Mouse (Mus musculus) liver, embryonic 14.5 days (tissue): Measurements from ENCODE around the gene Msl1. TPM values are rescaled to one million over a fixed set of nuclear protein-coding genes. Genes with fewer than 3 reads are reported as not detected.

Experiments
- ATAC-seq: fragments of 200-750 bp; cut with Nextera tagmentation; 2 replicates; pipeline ENCODE4 v1.8.0; 2017; ENCODE audit warnings: moderate number of reproducible peaks, mild to moderate bottlenecking, moderate library complexity; ENCODE audit not compliant: insufficient read depth
- DNase-seq, 3 experiments: peaks; one replicate each; pipeline ENCODE4 v3.0.0-alpha.2; 2012 to 2013; ENCODE audit warnings: low read depth in 3 of 3, low spot score in 3 of 3
- H3K27ac ChIP-seq: fragments of 300-500 bp; sonication (generic); 2 replicates; pipeline ENCODE4 v1.5.1; 2014; ENCODE audit warnings: moderate library complexity, mild to moderate bottlenecking, control low read depth, inconsistent platforms
- H3K27me3 ChIP-seq: fragments of 300-500 bp; sonication (generic); 2 replicates; pipeline ENCODE4 v1.6.1; 2014; ENCODE audit warnings: mild to moderate bottlenecking, low read length, moderate library complexity; ENCODE audit not compliant: control insufficient read depth, insufficient read depth
- H3K36me3 ChIP-seq: fragments of 300-500 bp; sonication (generic); replicated peaks from 2 replicates; pipeline ENCODE4 v1.6.1; 2014; ENCODE audit warnings: low read depth; ENCODE audit not compliant: control insufficient read depth, insufficient read depth
- H3K4me1 ChIP-seq, 2 experiments: fragments of 200-500 bp in 1 of 2; fragments of 300-500 bp in 1 of 2; sonication (generic) in 1 of 2; replicated peaks; 2 replicates each; pipeline ENCODE4 v1.6.1; 2012 to 2014; ENCODE audit warnings: antibody characterized with exemption in 1 of 2, inconsistent platforms in 1 of 2, low read length in 1 of 2; ENCODE audit not compliant: control insufficient read depth in 2 of 2, insufficient read depth in 2 of 2
- H3K4me2 ChIP-seq: fragments of 300-500 bp; sonication (generic); 2 replicates; pipeline ENCODE4 v1.6.1; 2014; ENCODE audit warnings: low read depth, mild to moderate bottlenecking, control low read depth, moderate library complexity
- H3K4me3 ChIP-seq, 2 experiments: fragments of 200-500 bp in 1 of 2; fragments of 300-500 bp in 1 of 2; sonication (generic) in 1 of 2; 2 replicates each; pipeline ENCODE4 v1.5.1; 2012 to 2014; ENCODE audit warnings: low read depth in 2 of 2, low read length in 2 of 2, mild to moderate bottlenecking in 2 of 2, control low read depth in 1 of 2, inconsistent platforms in 1 of 2, moderate library complexity in 1 of 2; ENCODE audit not compliant: insufficient read depth in 1 of 2
- H3K9ac ChIP-seq: fragments of 300-500 bp; sonication (generic); replicated peaks from 2 replicates; pipeline ENCODE4 v1.6.1; 2014; ENCODE audit warnings: mild to moderate bottlenecking, control low read depth, moderate library complexity
- H3K9me3 ChIP-seq: fragments of 300-500 bp; sonication (generic); 2 replicates; pipeline ENCODE4 v1.6.1; 2016; ENCODE audit warnings: low read length, mixed read lengths; ENCODE audit not compliant: control insufficient read depth
- CTCF ChIP-seq: IDR thresholded peaks from 2 replicates; pipeline ENCODE4 v1.5.1; 2016; ENCODE audit warnings: antibody characterized with exemption, low read depth, control low read depth
- EP300 ChIP-seq: IDR thresholded peaks from 2 replicates; pipeline ENCODE4 v1.6.1; 2016; ENCODE audit warnings: antibody characterized with exemption, low read depth
- WGBS: fragments of 180-500 bp; shearing (Covaris S2); extraction: QIAGEN DNeasy Blood & Tissue Kit; methylation state at CpG from one replicate; pipeline ENCODE4 v1.1.7; 2014; ENCODE audit not compliant: insufficient replicate concordance; 5-methylcytosine and 5-hydroxymethylcytosine counted together
- polyA plus RNA-seq, 2 experiments: library from polyadenylated mRNA; depleted of rRNA in 1 of 2; stranded (reverse) in 1 of 2; unstranded in 1 of 2; fragments of >200 nt; fragmentation: Nextera tagmentation in 1 of 2; extraction: Ambion mirVana in 1 of 2; gene quantifications; 2 replicates each; pipeline versions ENCODE4 v1.2.1 to v1.2.3; 2012 to 2014

Msl1 gene
- polyA plus RNA-seq, 2 experiments, result 4.5 to 15.8 TPM

DNA sequence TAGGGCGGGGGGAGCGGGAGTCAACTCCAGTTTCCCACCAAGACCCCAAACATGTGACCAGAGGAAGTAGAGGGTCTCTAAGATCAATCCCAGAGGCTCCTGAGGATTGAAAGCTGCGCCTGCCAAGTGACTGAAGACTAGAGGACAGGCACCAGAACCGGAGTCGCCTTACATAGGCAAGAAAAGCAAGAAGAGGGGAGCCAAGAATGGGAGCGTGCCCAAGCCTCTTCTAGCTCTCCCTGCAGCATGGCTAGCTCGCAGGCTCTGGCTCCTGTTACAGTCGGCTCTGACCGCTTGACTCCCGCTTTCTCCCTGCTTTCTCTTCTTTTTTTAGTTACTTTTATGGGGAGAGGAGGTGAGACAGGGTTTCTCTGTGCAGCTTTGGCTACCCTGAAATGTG is 10.1 kb upstream of the Msl1 start:
- Histone ChIP-seq H3K27me3 (no peaks in the 10 kb centered on the region), H3K4me3 (no peak overlapping the region), H3K4me2 (no peak overlapping the region), H3K9ac (no peak overlapping the region), H3K36me3 (no peaks in the 10 kb centered on the region), H3K4me1 (peaks cover 27 to 53% of the 10 kb centered on the region in 2 experiments), H3K9me3 (no peaks in the 10 kb centered on the region), H3K27ac (no peak overlapping the region)
- no peak for DNase-seq
- ATAC-seq, result no peak
- TF ChIP-seq EP300 (no peak), CTCF (no peak)
- 61% methylated on average over 10 of the region's 10 CpGs for WGBS

- Histone ChIP-seq H3K4me3 (no peak overlapping the region), H3K27ac (no peak overlapping the region), H3K36me3 (no peaks in the 10 kb centered on the region), H3K27me3 (no peaks in the 10 kb centered on the region), H3K4me1 (peaks cover 27 to 56% of the 10 kb centered on the region in 2 experiments), H3K9ac (no peak overlapping the region), H3K4me2 (peak overlapping the region; percentile 20), H3K9me3 (no peaks in the 10 kb centered on the region)
- peak; percentile 48 for TF ChIP-seq CTCF
- no peak for TF ChIP-seq EP300
- DNase-seq, result no peak
- no peak for ATAC-seq
- WGBS, result 7% methylated on average over 12 of the region's 12 CpGs
Measured at GRCm38 (mm10) chr11:98785772-98786281, 9.5 kb upstream of the Msl1 start.

DNA sequence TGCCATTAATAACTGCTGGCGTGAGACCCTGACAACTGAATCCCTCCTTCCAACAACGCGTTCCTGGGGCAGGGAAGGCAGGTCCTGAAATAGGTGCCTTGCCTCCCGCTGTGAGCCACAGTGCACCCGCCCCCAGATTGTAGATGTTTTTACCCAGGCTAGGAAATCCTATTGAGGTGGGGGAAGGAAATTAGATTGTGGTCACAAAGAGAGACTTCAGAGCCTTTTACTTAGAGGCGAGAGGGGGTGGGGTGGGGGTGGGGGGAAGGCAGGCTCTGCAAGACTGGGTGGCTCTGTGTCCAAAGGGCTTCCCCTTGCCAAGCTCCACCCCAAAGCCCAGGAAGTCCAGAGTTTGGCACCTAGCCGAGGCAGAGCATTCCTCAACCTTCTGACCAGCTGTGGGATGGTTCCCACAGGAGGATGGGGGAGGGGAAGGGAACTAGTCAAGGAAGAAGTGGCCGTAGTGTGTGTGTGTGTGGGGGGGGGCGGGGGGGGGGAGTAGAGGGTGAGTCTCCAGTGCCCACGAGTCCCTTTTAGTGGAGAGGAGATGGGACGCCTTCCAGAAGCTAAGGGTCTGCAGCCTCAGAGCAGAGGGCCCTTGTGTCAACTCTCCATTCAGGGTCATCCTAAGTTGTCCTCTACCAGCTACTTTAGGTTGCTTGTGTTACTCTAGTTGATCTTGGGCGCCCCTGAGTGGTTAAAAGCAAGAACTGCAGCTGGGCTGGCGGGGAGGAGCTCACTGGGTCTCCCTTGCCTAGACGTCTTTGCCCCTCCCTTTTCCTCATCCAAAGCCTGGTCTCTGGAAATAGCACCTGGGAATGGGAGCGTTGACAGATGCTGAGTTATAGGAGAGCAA is 8.7 kb upstream of the Msl1 start:
- ATAC-seq (peak; percentile 47; the same call in 1 of the 2 replicates), DNase-seq (peak; percentile 77 to 86 (median 79))
- Histone ChIP-seq H3K4me3 (no peak overlapping the region), H3K36me3 (no peaks in the 10 kb centered on the region), H3K9ac (no peak overlapping the region), H3K4me1 (peaks cover 27 to 57% of the 10 kb centered on the region in 2 experiments), H3K9me3 (no peaks in the 10 kb centered on the region), H3K27me3 (no peaks in the 10 kb centered on the region), H3K27ac (no peak overlapping the region), H3K4me2 (peak overlapping the region; percentile 20)
- under 1% methylated on average over 15 of the region's 15 CpGs for WGBS
- TF ChIP-seq EP300, result 0 out of 2 replicates have a peak, but pooled peaks have one; percentile 19
- peak; percentile 95 for TF ChIP-seq CTCF

- Histone ChIP-seq H3K27me3 (no peaks in the 10 kb centered on the region), H3K9me3 (no peaks in the 10 kb centered on the region), H3K36me3 (no peaks in the 10 kb centered on the region), H3K9ac (no peak overlapping the region), H3K4me2 (no peak overlapping the region), H3K4me3 (no peak overlapping the region), H3K27ac (no peak overlapping the region), H3K4me1 (peaks cover 25 to 53% of the 10 kb centered on the region in 2 experiments)
- TF ChIP-seq CTCF, result no peak
- no peak for TF ChIP-seq EP300
- ATAC-seq (no peak), DNase-seq (no peak)
- WGBS, result 32% methylated on average over 7 of the region's 7 CpGs
Measured at GRCm38 (mm10) chr11:98787229-98787628, 8.1 kb upstream of the Msl1 start.

DNA sequence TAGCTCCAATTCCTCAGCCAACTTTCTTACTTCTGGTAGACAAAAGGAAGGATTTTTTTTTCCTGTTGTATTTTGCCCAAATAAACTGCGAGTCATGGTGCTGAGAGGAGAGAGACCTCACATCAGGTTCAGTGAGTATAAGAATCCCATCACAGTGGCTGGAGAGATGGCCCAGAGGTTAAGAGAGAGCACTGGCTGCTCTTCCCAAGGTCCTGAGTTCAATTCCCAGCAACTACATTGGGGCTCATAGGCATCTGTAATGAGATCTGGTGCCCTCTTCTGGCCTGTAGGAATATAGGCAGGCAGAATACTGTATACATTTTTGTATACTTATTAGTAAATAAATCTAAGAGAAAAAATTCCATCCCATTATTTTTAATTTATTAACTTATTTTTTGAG is 7.6 kb upstream of the Msl1 start:
- Histone ChIP-seq H3K4me3 (no peak overlapping the region), H3K9me3 (no peaks in the 10 kb centered on the region), H3K27me3 (no peaks in the 10 kb centered on the region), H3K36me3 (no peaks in the 10 kb centered on the region), H3K27ac (no peak overlapping the region), H3K4me1 (peaks cover 20 to 49% of the 10 kb centered on the region in 2 experiments), H3K9ac (no peak overlapping the region), H3K4me2 (no peak overlapping the region)
- 89% methylated on average over 1 of the region's 1 CpGs for WGBS
- TF ChIP-seq CTCF (peak; percentile 68), EP300 (no peak)
- ATAC-seq, result no peak
- DNase-seq, result no peak
